Mouse (Mus musculus) hindbrain, embryonic 13.5 days (tissue): Measurements from ENCODE around the gene Cd3d. TPM values are rescaled to one million over a fixed set of nuclear protein-coding genes. Genes with fewer than 3 reads are reported as not detected.

Experiments
- ATAC-seq: fragments of 200-750 bp; cut with Nextera tagmentation; 2 replicates; pipeline ENCODE4 v1.8.0; 2017; ENCODE audit warnings: moderate TSS enrichment; ENCODE audit not compliant: low FRiP score
- H3K27ac ChIP-seq: fragments of 300-500 bp; sonication (generic); 2 replicates; pipeline ENCODE4 v1.5.1; 2015; ENCODE audit warnings: inconsistent platforms, mild to moderate bottlenecking, moderate library complexity
- H3K27me3 ChIP-seq: fragments of 300-500 bp; sonication (generic); 2 replicates; pipeline ENCODE4 v1.6.1; 2015; ENCODE audit warnings: mild to moderate bottlenecking, inconsistent platforms
- H3K36me3 ChIP-seq: fragments of 300-500 bp; sonication (generic); 2 replicates; pipeline ENCODE4 v1.6.1; 2015; ENCODE audit warnings: mild to moderate bottlenecking, inconsistent platforms
- H3K4me1 ChIP-seq: fragments of 300-500 bp; sonication (generic); replicated peaks from 2 replicates; pipeline ENCODE4 v1.6.1; 2015; ENCODE audit warnings: inconsistent platforms
- H3K4me2 ChIP-seq: fragments of 300-500 bp; sonication (generic); 2 replicates; pipeline ENCODE4 v1.6.1; 2015; ENCODE audit warnings: inconsistent platforms, mild to moderate bottlenecking, moderate library complexity
- H3K4me3 ChIP-seq: fragments of 300-500 bp; sonication (generic); 2 replicates; pipeline ENCODE4 v1.5.1; 2015; ENCODE audit warnings: mild to moderate bottlenecking, inconsistent platforms
- H3K9ac ChIP-seq: fragments of 300-500 bp; sonication (generic); 2 replicates; pipeline ENCODE4 v1.6.1; 2015; ENCODE audit warnings: mild to moderate bottlenecking, inconsistent platforms
- H3K9me3 ChIP-seq: fragments of 300-500 bp; sonication (generic); 2 replicates; pipeline ENCODE4 v1.6.1; 2016; ENCODE audit warnings: inconsistent platforms
- WGBS: fragments of 180-500 bp; shearing (Covaris S2); methylation state at CpG from one replicate; pipeline ENCODE4 v1.1.7; 2015; 5-methylcytosine and 5-hydroxymethylcytosine counted together
- polyA plus RNA-seq: library from polyadenylated mRNA; unstranded; fragments of >200 nt; fragmentation: Nextera tagmentation; extraction: Ambion mirVana; gene quantifications from 2 replicates; pipeline ENCODE4 v1.2.1, GENCODE M21; 2015

The Cd3d gene
- polyA plus RNA-seq, 1 experiment from 2014 or later = not detected

DNA sequence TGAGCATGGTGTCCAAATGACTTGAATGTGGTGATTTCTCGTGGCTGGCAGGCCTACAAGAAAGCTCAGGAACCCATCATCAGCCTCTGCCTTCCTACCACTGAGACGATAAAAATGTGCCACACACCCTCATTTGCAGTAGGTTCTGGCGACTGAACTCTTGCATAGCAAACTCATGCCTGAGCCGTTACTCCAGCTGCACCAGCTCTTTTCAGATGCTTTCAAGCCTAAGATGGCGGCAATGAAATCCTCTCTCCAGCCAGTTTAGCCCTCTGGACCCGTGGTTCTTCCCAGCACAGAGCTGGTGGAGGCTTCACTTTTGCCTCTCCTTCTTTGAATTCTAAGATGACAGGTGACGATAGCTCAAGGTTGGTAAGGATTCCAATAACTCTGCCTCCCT, 1.8 kb upstream of the Cd3d start:
- Histone ChIP-seq H3K9ac (no peak overlapping the region), H3K4me3 (no peak overlapping the region), H3K36me3 (no peaks in the 10 kb centered on the region), H3K27ac (no peak overlapping the region), H3K9me3 (no peaks in the 10 kb centered on the region), H3K4me1 (no peaks in the 10 kb centered on the region), H3K4me2 (no peak overlapping the region), H3K27me3 (peaks cover 31% of the 10 kb centered on the region)
- WGBS = 87% methylated on average over 7 of the region's 7 CpGs
- no peak for ATAC-seq

GRCm38 (mm10) chr9:44980242-44980641, 1.3 kb upstream of the Cd3d start, which contains the start of gene Cd3g:
TSS of gene Cd3g (minus strand) at chr9:44980431.
- no peak for ATAC-seq
- Histone ChIP-seq H3K9me3 (no peaks in the 10 kb centered on the region), H3K4me2 (no peak within 1 kb of the TSS), H3K9ac (no peak within 1 kb of the TSS), H3K27ac (no peak within 1 kb of the TSS), H3K27me3 (peaks cover 31% of the 10 kb centered on the region), H3K4me3 (no peak within 1 kb of the TSS), H3K4me1 (no peaks in the 10 kb centered on the region), H3K36me3 (no peaks in the 10 kb centered on the region)
- 72% methylated on average over 3 of the region's 3 CpGs for WGBS

GRCm38 (mm10) chr9:44981104-44981503, 482 bp upstream of the Cd3d start:
- Histone ChIP-seq H3K9ac (no peak overlapping the region), H3K27ac (no peak overlapping the region), H3K27me3 (peaks cover 30% of the 10 kb centered on the region), H3K4me3 (no peak overlapping the region), H3K9me3 (no peaks in the 10 kb centered on the region), H3K36me3 (no peaks in the 10 kb centered on the region), H3K4me2 (no peak overlapping the region), H3K4me1 (no peaks in the 10 kb centered on the region)
- WGBS = 93% methylated on average over 2 of the region's 2 CpGs
- no peak for ATAC-seq

GRCm38 (mm10) chr9:44982081-44982480, 495 bp downstream of the Cd3d start:
- Histone ChIP-seq H3K27ac (no peak overlapping the region), H3K4me2 (no peak overlapping the region), H3K9ac (no peak overlapping the region), H3K36me3 (no peaks in the 10 kb centered on the region), H3K9me3 (no peaks in the 10 kb centered on the region), H3K4me1 (no peaks in the 10 kb centered on the region), H3K4me3 (no peak overlapping the region), H3K27me3 (peaks cover 25% of the 10 kb centered on the region)
- WGBS = 85% methylated on average over 8 of the region's 8 CpGs
- ATAC-seq = no peak

DNA sequence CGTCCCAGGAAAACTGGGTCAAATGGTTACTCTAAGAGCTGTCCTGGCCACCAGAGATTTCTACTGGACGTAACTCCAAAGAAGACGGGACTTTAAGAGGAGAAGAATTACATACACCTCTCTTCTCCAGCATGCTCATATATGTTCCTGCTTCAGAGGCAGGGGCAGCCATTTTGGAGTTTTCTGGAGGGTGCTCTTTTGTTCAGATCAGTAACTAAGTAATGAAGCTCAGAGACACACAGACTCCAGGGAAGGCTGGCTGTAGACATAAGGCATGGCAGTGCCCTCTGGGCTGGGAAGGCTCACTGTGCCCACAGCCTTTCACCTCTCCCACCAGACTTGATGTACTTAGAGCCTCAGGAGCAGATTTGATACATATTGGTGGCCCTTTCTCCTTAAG, 945 bp downstream of the Cd3d start:
- Histone ChIP-seq H3K9ac (no peak overlapping the region), H3K27ac (no peak overlapping the region), H3K36me3 (no peaks in the 10 kb centered on the region), H3K4me2 (no peak overlapping the region), H3K27me3 (peaks cover 22% of the 10 kb centered on the region; the same call in 1 of the 2 replicates), H3K4me1 (no peaks in the 10 kb centered on the region), H3K4me3 (no peak overlapping the region), H3K9me3 (no peaks in the 10 kb centered on the region)
- WGBS = 90% methylated on average over 3 of the region's 3 CpGs
- ATAC-seq = no peak

DNA sequence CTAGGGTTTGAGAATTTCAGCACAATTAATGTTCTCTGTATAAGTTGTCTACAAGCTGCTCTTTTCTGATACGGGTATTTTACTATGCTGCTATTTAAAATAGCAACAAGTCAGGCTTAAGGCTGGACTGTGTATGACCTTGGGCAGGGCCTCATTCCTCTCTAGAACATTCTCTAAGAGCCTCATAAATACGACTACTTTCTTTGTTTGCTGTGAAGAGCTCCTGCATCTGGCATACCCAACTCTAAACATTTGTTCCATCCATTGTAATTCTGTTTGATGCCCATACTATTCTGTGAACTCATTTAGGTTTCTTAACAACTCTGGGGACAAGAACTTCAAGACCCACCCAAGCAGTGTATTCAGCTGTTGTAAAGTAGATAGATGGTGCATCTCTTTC, 1.4 kb downstream of the Cd3d start:
- 82% methylated on average over 2 of the region's 2 CpGs for WGBS
- Histone ChIP-seq H3K27ac (no peak overlapping the region), H3K9ac (no peak overlapping the region), H3K36me3 (no peaks in the 10 kb centered on the region), H3K27me3 (peaks cover 21% of the 10 kb centered on the region; the same call in 1 of the 2 replicates), H3K9me3 (no peaks in the 10 kb centered on the region), H3K4me3 (no peak overlapping the region), H3K4me1 (no peaks in the 10 kb centered on the region), H3K4me2 (no peak overlapping the region)
- no peak for ATAC-seq

GRCm38 (mm10) chr9:44985721-44986161, 4.2 kb downstream of the Cd3d start:
- no peaks in the 10 kb centered on the region for H3K9me3 ChIP-seq
- H3K27me3 ChIP-seq = peaks cover 10% of the 10 kb centered on the region; the same call in 1 of the 2 replicates
- H3K27ac ChIP-seq = no peak overlapping the region
- no peaks in the 10 kb centered on the region for H3K36me3 ChIP-seq
- ATAC-seq = no peak
- no peak overlapping the region for H3K4me3 ChIP-seq
- H3K4me1 ChIP-seq = no peaks in the 10 kb centered on the region
- no peak overlapping the region for H3K9ac ChIP-seq
- 75% methylated on average over 3 of the region's 3 CpGs for WGBS
- no peak overlapping the region for H3K4me2 ChIP-seq

DNA sequence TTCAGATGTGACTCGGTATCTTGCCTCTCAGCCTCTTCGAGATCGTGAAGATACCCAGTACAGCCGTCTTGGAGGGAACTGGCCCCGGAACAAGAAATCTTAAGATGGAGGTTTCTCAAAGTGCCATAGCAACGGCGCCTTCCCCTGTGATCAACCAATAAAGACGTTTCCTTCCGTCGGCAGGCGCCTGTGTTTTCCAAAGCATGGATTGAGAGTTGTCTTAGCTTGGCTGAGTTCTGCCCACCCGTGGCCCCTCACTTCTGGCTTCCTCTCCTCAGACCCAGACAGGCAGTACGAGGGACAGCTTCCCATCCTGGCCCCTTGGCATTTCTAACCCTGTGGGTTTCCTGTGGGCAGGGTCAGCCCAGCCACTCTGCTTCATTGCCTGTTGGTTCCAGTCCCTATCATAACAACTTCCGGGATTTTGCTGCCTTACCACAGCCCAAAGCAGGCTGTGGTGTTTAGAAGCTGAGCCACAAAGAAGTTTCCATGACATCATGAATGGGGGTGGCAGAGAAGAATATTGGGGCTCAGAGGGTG, 4.7 kb downstream of the Cd3d start:
- H3K4me3 ChIP-seq = no peak overlapping the region
- no peaks in the 10 kb centered on the region for H3K36me3 ChIP-seq
- H3K9me3 ChIP-seq = no peaks in the 10 kb centered on the region
- 61% methylated on average over 14 of the region's 14 CpGs for WGBS
- H3K27me3 ChIP-seq = peaks cover 10% of the 10 kb centered on the region; the same call in 1 of the 2 replicates
- no peak overlapping the region for H3K4me2 ChIP-seq
- ATAC-seq = no peak
- H3K4me1 ChIP-seq = no peaks in the 10 kb centered on the region
- no peak overlapping the region for H3K9ac ChIP-seq
- no peak overlapping the region for H3K27ac ChIP-seq

- no peaks in the 10 kb centered on the region for H3K4me1 ChIP-seq
- 77% methylated on average over 5 of the region's 5 CpGs for WGBS
- H3K27me3 ChIP-seq = peaks cover 10% of the 10 kb centered on the region; the same call in 1 of the 2 replicates
- H3K4me2 ChIP-seq = no peak overlapping the region
- no peak overlapping the region for H3K4me3 ChIP-seq
- no peaks in the 10 kb centered on the region for H3K36me3 ChIP-seq
- no peak for ATAC-seq
- no peak overlapping the region for H3K27ac ChIP-seq
- H3K9ac ChIP-seq = no peak overlapping the region
- no peaks in the 10 kb centered on the region for H3K9me3 ChIP-seq
Measured at GRCm38 (mm10) chr9:44986976-44987375, 5.4 kb downstream of the Cd3d start.

- Histone ChIP-seq H3K4me2 (no peak overlapping the region), H3K4me1 (no peaks in the 10 kb centered on the region), H3K36me3 (no peaks in the 10 kb centered on the region), H3K9ac (no peak overlapping the region), H3K4me3 (no peak overlapping the region), H3K27me3 (0 out of 2 replicates have a peak, but pooled peaks cover 5% of the 10 kb centered on the region), H3K9me3 (no peaks in the 10 kb centered on the region), H3K27ac (no peak overlapping the region)
- ATAC-seq = no peak
- 87% methylated on average over 2 of the region's 2 CpGs for WGBS
Measured at GRCm38 (mm10) chr9:44991821-44992220, 10.2 kb downstream of the Cd3d start.

GRCm38 (mm10) chr9:44992271-44992670, 10.7 kb downstream of the Cd3d start:
- no peak for ATAC-seq
- H3K27me3 ChIP-seq = 0 out of 2 replicates have a peak, but pooled peaks cover 5% of the 10 kb centered on the region
- H3K4me2 ChIP-seq = no peak overlapping the region
- H3K4me1 ChIP-seq = no peaks in the 10 kb centered on the region
- H3K27ac ChIP-seq = no peak overlapping the region
- no peaks in the 10 kb centered on the region for H3K9me3 ChIP-seq
- H3K9ac ChIP-seq = no peak overlapping the region
- H3K36me3 ChIP-seq = no peaks in the 10 kb centered on the region
- no peak overlapping the region for H3K4me3 ChIP-seq

- no peaks in the 10 kb centered on the region for H3K4me1 ChIP-seq
- no peak overlapping the region for H3K27ac ChIP-seq
- H3K36me3 ChIP-seq = no peaks in the 10 kb centered on the region
- 0 out of 2 replicates have a peak, but pooled peaks cover 5% of the 10 kb centered on the region for H3K27me3 ChIP-seq
- ATAC-seq = no peak
- no peak overlapping the region for H3K4me2 ChIP-seq
- no peaks in the 10 kb centered on the region for H3K9me3 ChIP-seq
- WGBS = 96% methylated on average over 2 of the region's 2 CpGs
- no peak overlapping the region for H3K4me3 ChIP-seq
- no peak overlapping the region for H3K9ac ChIP-seq
Measured at GRCm38 (mm10) chr9:44993268-44993667, 11.7 kb downstream of the Cd3d start.

DNA sequence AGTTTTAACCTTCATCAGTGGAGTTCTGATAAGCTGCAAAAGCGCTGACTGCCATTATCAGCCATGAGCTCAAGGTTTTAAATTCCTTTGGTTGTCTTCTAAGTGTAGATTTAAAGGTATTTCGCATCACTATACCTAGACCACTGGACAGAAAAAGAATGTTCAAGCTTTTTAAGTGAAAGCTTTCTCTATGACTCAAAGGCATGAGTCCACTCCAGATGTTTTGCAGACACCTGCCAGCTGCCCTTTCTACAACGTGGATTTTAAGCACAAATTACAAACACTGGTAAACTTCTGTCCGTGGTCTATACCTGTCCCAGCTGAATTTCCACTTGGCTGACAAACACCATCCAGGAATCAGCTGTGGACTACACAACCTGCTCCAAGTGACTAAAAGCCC, 13.4 kb downstream of the Cd3d start:
- Histone ChIP-seq H3K9me3 (no peaks in the 10 kb centered on the region), H3K27ac (no peak overlapping the region), H3K4me3 (no peak overlapping the region), H3K27me3 (no peaks in the 10 kb centered on the region), H3K4me2 (no peak overlapping the region), H3K4me1 (no peaks in the 10 kb centered on the region), H3K9ac (no peak overlapping the region), H3K36me3 (no peaks in the 10 kb centered on the region)
- 81% methylated on average over 4 of the region's 4 CpGs for WGBS
- no peak for ATAC-seq
